Mouse (Mus musculus) liver, embryonic 16.5 days (tissue): ENCODE measurements around the gene Pcgf2. TPM values are rescaled to one million over a fixed set of nuclear protein-coding genes. Genes with fewer than 3 reads are reported as not detected.

Experiments used
- ATAC-seq: fragments of 200-750 bp; cut with Nextera tagmentation; 2 replicates; pipeline ENCODE4 v1.8.0; 2017; ENCODE audit warnings: low read depth, mild to moderate bottlenecking, moderate number of reproducible peaks, moderate library complexity
- H3K27ac ChIP-seq: fragments of 300-500 bp; sonication (generic); 2 replicates; pipeline ENCODE4 v1.5.1; 2014; ENCODE audit warnings: mild to moderate bottlenecking, low read length
- H3K27me3 ChIP-seq: fragments of 300-500 bp; sonication (generic); 2 replicates; pipeline ENCODE4 v1.6.1; 2014; ENCODE audit warnings: low read depth, low read length, mixed read lengths; ENCODE audit not compliant: control insufficient read depth, insufficient read depth
- H3K36me3 ChIP-seq: fragments of 300-500 bp; sonication (generic); 2 replicates; pipeline ENCODE4 v1.6.1; 2014; ENCODE audit warnings: mild to moderate bottlenecking; ENCODE audit not compliant: control insufficient read depth, insufficient read depth
- H3K4me1 ChIP-seq: fragments of 300-500 bp; sonication (generic); 2 replicates; pipeline ENCODE4 v1.6.1; 2014; ENCODE audit warnings: low read depth, low read length, mixed read lengths; ENCODE audit not compliant: control insufficient read depth
- H3K4me2 ChIP-seq: fragments of 300-500 bp; sonication (generic); 2 replicates; pipeline ENCODE4 v1.6.1; 2014; ENCODE audit warnings: low read depth, low read length, mixed read lengths
- H3K4me3 ChIP-seq: fragments of 300-500 bp; sonication (generic); 2 replicates; pipeline ENCODE4 v1.5.1; 2014; ENCODE audit warnings: low read depth, mild to moderate bottlenecking, low read length
- H3K9ac ChIP-seq: fragments of 300-500 bp; sonication (generic); 2 replicates; pipeline ENCODE4 v1.6.1; 2014; ENCODE audit warnings: low read depth, low read length
- H3K9me3 ChIP-seq: fragments of 300-500 bp; sonication (generic); replicated peaks from 2 replicates; pipeline ENCODE4 v1.6.1; 2016; ENCODE audit warnings: low read length; ENCODE audit not compliant: control insufficient read depth
- WGBS: fragments of 180-500 bp; shearing (Covaris S2); extraction: QIAGEN DNeasy Blood & Tissue Kit; methylation state at CpG from one replicate; pipeline ENCODE4 v1.1.7; 2014; ENCODE audit not compliant: insufficient replicate concordance; 5-methylcytosine and 5-hydroxymethylcytosine counted together
- polyA plus RNA-seq: library from polyadenylated mRNA; unstranded; fragments of >200 nt; fragmentation: Nextera tagmentation; extraction: Ambion mirVana; gene quantifications from 2 replicates; pipeline ENCODE4 v1.2.1, GENCODE M21; 2015

Pcgf2 gene
- polyA plus RNA-seq, 1 experiment from 2014 or later: 2.1 TPM

- Histone ChIP-seq H3K4me2 (no peak overlapping the region), H3K9ac (no peak overlapping the region), H3K4me1 (peaks cover 6% of the 10 kb centered on the region), H3K27me3 (peaks cover 5% of the 10 kb centered on the region), H3K9me3 (no peaks in the 10 kb centered on the region), H3K27ac (no peak overlapping the region), H3K4me3 (no peak overlapping the region), H3K36me3 (no peaks in the 10 kb centered on the region)
- WGBS: 66% methylated on average over 6 of the region's 6 CpGs
- ATAC-seq: no peak
Measured at GRCm38 (mm10) chr11:97682504-97683055, 17.7 kb downstream of the Pcgf2 start.

- H3K27me3 ChIP-seq: peaks cover under 1% of the 10 kb centered on the region; the same call in 1 of the 2 replicates
Measured at GRCm38 (mm10) chr11:97680430-97680829, 19.9 kb downstream of the Pcgf2 start.

GRCm38 (mm10) chr11:97678301-97678700, 22.0 kb downstream of the Pcgf2 start:
- Histone ChIP-seq H3K4me2 (no peak overlapping the region), H3K4me1 (no peaks in the 10 kb centered on the region), H3K9me3 (no peaks in the 10 kb centered on the region), H3K27me3 (no peaks in the 10 kb centered on the region), H3K4me3 (no peak overlapping the region), H3K9ac (no peak overlapping the region), H3K27ac (no peak overlapping the region), H3K36me3 (no peaks in the 10 kb centered on the region)
- ATAC-seq: no peak
- WGBS: 82% methylated on average over 15 of the region's 15 CpGs

More at GRCm38 (mm10) chr11:97680430-97680829, 19.9 kb downstream of the Pcgf2 start:
- Histone ChIP-seq H3K4me3 (no peak overlapping the region), H3K4me2 (no peak overlapping the region), H3K4me1 (no peaks in the 10 kb centered on the region), H3K9me3 (no peaks in the 10 kb centered on the region), H3K36me3 (no peaks in the 10 kb centered on the region), H3K27ac (no peak overlapping the region), H3K9ac (no peak overlapping the region)
- no peak for ATAC-seq
- 81% methylated on average over 12 of the region's 12 CpGs for WGBS

- no peak overlapping the region for H3K27ac ChIP-seq
- H3K36me3 ChIP-seq: no peaks in the 10 kb centered on the region
- H3K4me2 ChIP-seq: no peak overlapping the region
- no peaks in the 10 kb centered on the region for H3K4me1 ChIP-seq
- no peaks in the 10 kb centered on the region for H3K27me3 ChIP-seq
- no peak overlapping the region for H3K4me3 ChIP-seq
- no peak overlapping the region for H3K9ac ChIP-seq
- no peaks in the 10 kb centered on the region for H3K9me3 ChIP-seq
- 74% methylated on average over 8 of the region's 8 CpGs for WGBS
- ATAC-seq: no peak
Measured at GRCm38 (mm10) chr11:97677842-97678241, 22.5 kb downstream of the Pcgf2 start.

GRCm38 (mm10) chr11:97677381-97677780, 22.9 kb downstream of the Pcgf2 start:
- no peak for ATAC-seq
- H3K4me1 ChIP-seq: no peaks in the 10 kb centered on the region
- 72% methylated on average over 15 of the region's 15 CpGs for WGBS
- no peak overlapping the region for H3K27ac ChIP-seq
- H3K36me3 ChIP-seq: no peaks in the 10 kb centered on the region
- no peaks in the 10 kb centered on the region for H3K27me3 ChIP-seq
- H3K4me2 ChIP-seq: no peak overlapping the region
- no peak overlapping the region for H3K4me3 ChIP-seq
- no peak overlapping the region for H3K9ac ChIP-seq
- no peaks in the 10 kb centered on the region for H3K9me3 ChIP-seq

GRCm38 (mm10) chr11:97676050-97676754, 24.1 kb downstream of the Pcgf2 start:
- no peak overlapping the region for H3K4me2 ChIP-seq
- H3K27me3 ChIP-seq: no peaks in the 10 kb centered on the region
- H3K36me3 ChIP-seq: no peaks in the 10 kb centered on the region
- H3K4me1 ChIP-seq: no peaks in the 10 kb centered on the region
- ATAC-seq: no peak
- H3K9me3 ChIP-seq: no peaks in the 10 kb centered on the region
- H3K4me3 ChIP-seq: no peak overlapping the region
- no peak overlapping the region for H3K27ac ChIP-seq
- no peak overlapping the region for H3K9ac ChIP-seq
- 76% methylated on average over 15 of the region's 15 CpGs for WGBS

GRCm38 (mm10) chr11:97673148-97673547, 27.1 kb downstream of the Pcgf2 start:
- no peak overlapping the region for H3K27ac ChIP-seq
- no peaks in the 10 kb centered on the region for H3K36me3 ChIP-seq
- WGBS: 77% methylated on average over 11 of the region's 11 CpGs
- no peak overlapping the region for H3K4me3 ChIP-seq
- no peak for ATAC-seq
- H3K4me1 ChIP-seq: no peaks in the 10 kb centered on the region
- H3K9me3 ChIP-seq: no peaks in the 10 kb centered on the region
- H3K27me3 ChIP-seq: no peaks in the 10 kb centered on the region
- no peak overlapping the region for H3K4me2 ChIP-seq
- no peak overlapping the region for H3K9ac ChIP-seq

GRCm38 (mm10) chr11:97671177-97671527, 29.1 kb downstream of the Pcgf2 start:
- Histone ChIP-seq H3K9ac (no peak overlapping the region), H3K36me3 (no peaks in the 10 kb centered on the region), H3K27ac (no peak overlapping the region), H3K4me2 (no peak overlapping the region), H3K9me3 (no peaks in the 10 kb centered on the region), H3K4me1 (no peaks in the 10 kb centered on the region), H3K4me3 (no peak overlapping the region), H3K27me3 (no peaks in the 10 kb centered on the region)
- no peak for ATAC-seq
- 36% methylated on average over 2 of the region's 2 CpGs for WGBS
